Mouse (Mus musculus) left cerebral cortex, postnatal 36 days (tissue): ENCODE data around the gene Notch1. TPM values are rescaled to one million over a fixed set of nuclear protein-coding genes. Genes with fewer than 3 reads are reported as not detected.

Experiments
- DNase-seq, 2 experiments: peaks; one replicate each; pipeline ENCODE4 v3.0.0; 2021 to 2022; ENCODE audit warnings: low spot score in 2 of 2, mixed read lengths in 1 of 2
- intact Hi-C: fragments of 180-260 bp; cut with DNase I; formaldehyde crosslinking; loops from one replicate; pipeline ENCODE4 v1.15.1; 2025
- total RNA-seq, 2 experiments: library from RNA; stranded (reverse); gene quantifications; 2 replicates each; pipeline ENCODE4 v1.2.3; 2021

The Notch1 gene
- total RNA-seq, 2 experiments from 2014 or later = 24.5 to 28.5 TPM

GRCm38 (mm10) chr2:26502863-26503631 is 13.4 kb downstream of the Notch1 start:
- intact Hi-C loops = no loop called here
- DNase-seq = no peak

- intact Hi-C loops = no loop called here
- DNase-seq = no peak
Measured at GRCm38 (mm10) chr2:26502299-26502862, 14.1 kb downstream of the Notch1 start.

GRCm38 (mm10) chr2:26501651-26502141 is 14.8 kb downstream of the Notch1 start:
- peak in 1 of 2 experiments; percentile 30 for DNase-seq

GRCm38 (mm10) chr2:26500599-26501370 is 15.7 kb downstream of the Notch1 start:
- intact Hi-C loops = loop anchor here (1.0 kb wide), 1 partner anchor 13 kb away; no protein-coding TSS in a partner anchor
- DNase-seq = peak in 1 of 2 experiments; percentile 43

More at GRCm38 (mm10) chr2:26501651-26502141, 14.8 kb downstream of the Notch1 start:
- intact Hi-C loops = no loop called here

- intact Hi-C loops = loop anchor here (1.0 kb wide), 1 partner anchor 13 kb away; no protein-coding TSS in a partner anchor
- no peak for DNase-seq
Measured at GRCm38 (mm10) chr2:26500027-26500598, 16.4 kb downstream of the Notch1 start.

GRCm38 (mm10) chr2:26498694-26499093 is 17.8 kb downstream of the Notch1 start:
- DNase-seq = no peak
- intact Hi-C loops = no loop called here

GRCm38 (mm10) chr2:26497861-26498533 is 18.5 kb downstream of the Notch1 start:
- DNase-seq = no peak
- intact Hi-C loops = no loop called here

- no peak for DNase-seq
- intact Hi-C loops = no loop called here
Measured at GRCm38 (mm10) chr2:26496451-26496850, 20.0 kb downstream of the Notch1 start.

- DNase-seq = no peak
- intact Hi-C loops = no loop called here
Measured at GRCm38 (mm10) chr2:26495701-26496100, 20.8 kb downstream of the Notch1 start.

GRCm38 (mm10) chr2:26494991-26495390 is 21.5 kb downstream of the Notch1 start:
- intact Hi-C loops = no loop called here
- no peak for DNase-seq

- no peak for DNase-seq
- intact Hi-C loops = no loop called here
Measured at GRCm38 (mm10) chr2:26494396-26494795, 22.1 kb downstream of the Notch1 start.

GRCm38 (mm10) chr2:26493021-26493781 is 23.3 kb downstream of the Notch1 start:
- no peak for DNase-seq
- intact Hi-C loops = no loop called here

GRCm38 (mm10) chr2:26490760-26491301 is 25.6 kb downstream of the Notch1 start:
- intact Hi-C loops = no loop called here
- no peak for DNase-seq

GRCm38 (mm10) chr2:26488535-26489135 is 27.8 kb downstream of the Notch1 start:
- no peak for DNase-seq
- intact Hi-C loops = no loop called here

- DNase-seq = no peak
- intact Hi-C loops = loop anchor here (1.0 kb wide), 1 partner anchor 13 kb away; no protein-coding TSS in a partner anchor
Measured at GRCm38 (mm10) chr2:26487322-26488021, 29.0 kb downstream of the Notch1 start.

GRCm38 (mm10) chr2:26486835-26487321 is 29.6 kb downstream of the Notch1 start:
- no peak for DNase-seq
- intact Hi-C loops = loop anchor here (1.0 kb wide), 1 partner anchor 13 kb away; no protein-coding TSS in a partner anchor

- intact Hi-C loops = no loop called here
Measured at GRCm38 (mm10) chr2:26486264-26486810, 30.1 kb downstream of the Notch1 start.

More at GRCm38 (mm10) chr2:26486264-26486810, 30.1 kb downstream of the Notch1 start:
- DNase-seq = no peak
